Mouse (Mus musculus): Measurements from ENCODE around the gene Pcif1. TPM values are rescaled to one million over a fixed set of nuclear protein-coding genes. Genes with fewer than 3 reads are reported as not detected.

Gene Pcif1
- total and polyA plus RNA-seq, 3 experiments, result 20.8 to 31.8 (median 25.7) TPM

- no peak overlapping the region for H3K27ac ChIP-seq
- H3K79me2 ChIP-seq (replicated peaks; ENCODE audit: control insufficient read depth, insufficient read depth, low read length), result no peaks in the 10 kb centered on the region
- no peak overlapping the region for H3K4me3 ChIP-seq
- intact Hi-C loops (cut with DNase I), result no loop called here
- H3K9ac ChIP-seq (ENCODE audit: low read depth, low read length), result no peak overlapping the region
- DNase-seq, result no peak
- H3K36me3 ChIP-seq (ENCODE audit: control insufficient read depth, insufficient read depth, low read length), result no peaks in the 10 kb centered on the region
- H3K27me3 ChIP-seq (ENCODE audit: control insufficient read depth, insufficient read depth, low read length), result no peaks in the 10 kb centered on the region
- H3K4me1 ChIP-seq (ENCODE audit: control insufficient read depth, insufficient read depth, low read length), result peaks cover 2% of the 10 kb centered on the region
- TF ChIP-seq POLR2A (IDR thresholded peaks at IDR 0.05; ENCODE audit: insufficient read depth, low read depth, low read length), result no peak
- TF ChIP-seq EP300 (IDR thresholded peaks at IDR 0.05; ENCODE audit: insufficient read depth, low read depth, low read length), result no peak
- no peak for TF ChIP-seq CTCF (IDR thresholded peaks at IDR 0.05)
- 89% methylated on average over 6 of the region's 6 CpGs for WGBS
Measured at GRCm38 (mm10) chr2:164892696-164893216, 13.7 kb downstream of the Pcif1 start.

DNA sequence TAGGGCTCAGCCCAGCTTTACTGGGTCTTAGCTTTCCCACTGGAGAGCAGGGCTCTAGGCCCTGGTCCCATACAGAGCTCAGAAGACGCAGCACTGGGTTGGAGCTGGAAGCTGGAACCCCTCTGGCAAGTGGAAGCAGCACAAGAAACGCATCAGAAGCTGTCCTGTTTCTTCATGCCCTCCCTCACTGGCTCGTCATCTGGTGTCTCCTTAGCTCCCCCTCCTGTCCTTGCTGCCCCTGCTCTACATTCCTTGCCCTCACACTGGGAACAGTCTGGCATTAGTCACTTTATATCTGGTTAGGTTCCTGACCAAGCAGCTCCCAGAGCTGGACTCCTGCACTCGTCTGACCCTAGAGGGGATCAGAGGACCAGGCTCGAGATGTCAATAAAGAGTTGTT, 14.9 kb downstream of the Pcif1 start:
- Histone ChIP-seq H3K4me3 (no peak overlapping the region), H3K79me2 (replicated peaks; ENCODE audit: control insufficient read depth, insufficient read depth, low read length) (no peaks in the 10 kb centered on the region), H3K4me1 (ENCODE audit: control insufficient read depth, insufficient read depth, low read length) (peaks cover 2% of the 10 kb centered on the region), H3K9ac (ENCODE audit: low read depth, low read length) (no peak overlapping the region), H3K27me3 (ENCODE audit: control insufficient read depth, insufficient read depth, low read length) (no peaks in the 10 kb centered on the region), H3K36me3 (ENCODE audit: control insufficient read depth, insufficient read depth, low read length) (no peaks in the 10 kb centered on the region), H3K27ac (no peak overlapping the region)
- DNase-seq, result no peak
- intact Hi-C loops (cut with DNase I), result no loop called here
- 53% methylated on average over 5 of the region's 5 CpGs for WGBS
- no peak for TF ChIP-seq EP300 (IDR thresholded peaks at IDR 0.05; ENCODE audit: insufficient read depth, low read depth, low read length)
- peak; percentile 23; the same call in 1 of the 2 replicates for TF ChIP-seq CTCF (IDR thresholded peaks at IDR 0.05)

DNA sequence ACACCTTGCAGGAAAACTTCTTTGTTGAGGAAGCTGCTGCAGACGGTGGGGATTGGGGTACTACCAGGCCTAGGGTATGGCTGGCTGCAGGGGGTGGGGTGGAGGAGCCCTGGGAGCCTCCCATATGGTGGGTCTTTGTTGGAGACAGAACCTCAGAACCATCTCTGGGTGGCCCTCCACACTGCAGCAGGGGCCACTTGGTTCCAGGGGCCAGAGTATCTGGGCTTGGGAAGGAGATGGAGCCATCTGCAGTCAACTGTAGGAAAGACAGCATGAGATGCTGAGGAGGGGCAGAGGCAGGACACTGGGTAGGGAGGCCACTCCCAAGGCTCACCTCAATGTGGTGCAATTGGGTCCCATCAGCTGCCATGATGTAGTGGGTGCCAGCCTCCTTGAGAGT, 15.5 kb downstream of the Pcif1 start:
- Histone ChIP-seq H3K9ac (ENCODE audit: low read depth, low read length) (no peak overlapping the region), H3K79me2 (replicated peaks; ENCODE audit: control insufficient read depth, insufficient read depth, low read length) (no peaks in the 10 kb centered on the region), H3K4me3 (no peak overlapping the region), H3K27ac (no peak overlapping the region), H3K27me3 (ENCODE audit: control insufficient read depth, insufficient read depth, low read length) (no peaks in the 10 kb centered on the region), H3K36me3 (ENCODE audit: control insufficient read depth, insufficient read depth, low read length) (no peaks in the 10 kb centered on the region), H3K4me1 (ENCODE audit: control insufficient read depth, insufficient read depth, low read length) (peaks cover 2% of the 10 kb centered on the region)
- TF ChIP-seq EP300 (IDR thresholded peaks at IDR 0.05; ENCODE audit: insufficient read depth, low read depth, low read length) (no peak), CTCF (IDR thresholded peaks at IDR 0.05) (peak; percentile 30)
- no peak for DNase-seq
- WGBS, result 63% methylated on average over 1 of the region's 1 CpGs
- intact Hi-C loops (cut with DNase I), result no loop called here

GRCm38 (mm10) chr2:164895885-164896284, 16.8 kb downstream of the Pcif1 start:
- Histone ChIP-seq H3K4me3 (no peak overlapping the region), H3K36me3 (ENCODE audit: control insufficient read depth, insufficient read depth, low read length) (no peaks in the 10 kb centered on the region), H3K4me1 (ENCODE audit: control insufficient read depth, insufficient read depth, low read length) (peaks cover 2% of the 10 kb centered on the region), H3K27me3 (ENCODE audit: control insufficient read depth, insufficient read depth, low read length) (no peaks in the 10 kb centered on the region), H3K79me2 (replicated peaks; ENCODE audit: control insufficient read depth, insufficient read depth, low read length) (no peaks in the 10 kb centered on the region), H3K27ac (no peak overlapping the region), H3K9ac (ENCODE audit: low read depth, low read length) (no peak overlapping the region)
- no peak for DNase-seq
- intact Hi-C loops (cut with DNase I), result no loop called here
- TF ChIP-seq CTCF (IDR thresholded peaks at IDR 0.05), result no peak
- 92% methylated on average over 6 of the region's 6 CpGs for WGBS

GRCm38 (mm10) chr2:164898008-164898407, 18.9 kb downstream of the Pcif1 start:
- Histone ChIP-seq H3K9ac (ENCODE audit: low read depth, low read length) (no peak overlapping the region), H3K4me1 (ENCODE audit: control insufficient read depth, insufficient read depth, low read length) (no peaks in the 10 kb centered on the region), H3K79me2 (replicated peaks; ENCODE audit: control insufficient read depth, insufficient read depth, low read length) (no peaks in the 10 kb centered on the region), H3K4me3 (no peak overlapping the region), H3K36me3 (ENCODE audit: control insufficient read depth, insufficient read depth, low read length) (no peaks in the 10 kb centered on the region), H3K27me3 (ENCODE audit: control insufficient read depth, insufficient read depth, low read length) (no peaks in the 10 kb centered on the region), H3K27ac (no peak overlapping the region)
- DNase-seq, result no peak
- 90% methylated on average over 7 of the region's 7 CpGs for WGBS
- intact Hi-C loops (cut with DNase I), result no loop called here
- TF ChIP-seq CTCF (IDR thresholded peaks at IDR 0.05), result peak; percentile 42
- TF ChIP-seq EP300 (IDR thresholded peaks at IDR 0.05; ENCODE audit: insufficient read depth, low read depth, low read length), result no peak
- TF ChIP-seq POLR2A (IDR thresholded peaks at IDR 0.05; ENCODE audit: insufficient read depth, low read depth, low read length), result no peak

DNA sequence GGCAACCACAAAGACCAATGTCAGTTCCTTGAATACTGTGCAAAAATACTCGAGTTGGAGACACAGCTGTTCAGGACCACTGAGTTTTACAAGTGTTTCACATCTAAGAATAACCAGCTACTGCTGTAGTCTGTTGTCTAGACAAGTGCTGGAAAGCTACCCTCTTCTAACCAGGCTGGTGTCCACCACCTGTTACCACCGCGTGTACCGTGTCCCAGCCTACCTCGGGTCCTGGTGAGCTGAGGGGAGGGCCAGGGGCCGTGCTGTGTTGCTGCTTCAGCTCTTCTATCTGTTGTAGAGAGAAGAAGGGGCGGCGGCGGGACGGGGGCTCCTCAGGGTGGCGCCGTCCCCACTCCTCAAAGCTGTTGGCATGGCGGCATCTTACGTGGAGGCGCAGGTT, 19.9 kb downstream of the Pcif1 start:
- Histone ChIP-seq H3K36me3 (ENCODE audit: control insufficient read depth, insufficient read depth, low read length) (no peaks in the 10 kb centered on the region), H3K27me3 (ENCODE audit: control insufficient read depth, insufficient read depth, low read length) (no peaks in the 10 kb centered on the region), H3K27ac (no peak overlapping the region), H3K4me1 (ENCODE audit: control insufficient read depth, insufficient read depth, low read length) (no peaks in the 10 kb centered on the region), H3K79me2 (replicated peaks; ENCODE audit: control insufficient read depth, insufficient read depth, low read length) (no peaks in the 10 kb centered on the region), H3K4me3 (no peak overlapping the region), H3K9ac (ENCODE audit: low read depth, low read length) (no peak overlapping the region)
- DNase-seq, result no peak
- 91% methylated on average over 15 of the region's 15 CpGs for WGBS
- intact Hi-C loops (cut with DNase I), result no loop called here
- TF ChIP-seq EP300 (IDR thresholded peaks at IDR 0.05; ENCODE audit: insufficient read depth, low read depth, low read length), result no peak
- TF ChIP-seq POLR2A (IDR thresholded peaks at IDR 0.05; ENCODE audit: insufficient read depth, low read depth, low read length), result no peak
- TF ChIP-seq CTCF (IDR thresholded peaks at IDR 0.05), result no peak

Measured in heart, adult 2 months (tissue).